Mouse (Mus musculus): ENCODE results near the gene Tm6sf2. TPM values are rescaled to one million over a fixed set of nuclear protein-coding genes. Genes with fewer than 3 reads are reported as not detected.
"Not testable (repeated sequence)": the region's sequence is repeated elsewhere in the genome, so short reads cannot be mapped to it uniquely, and the experiment has no call there.

Gene Tm6sf2
- under 1 TPM in 2 of 3 experiments, not detected in 1; 0.59 to 0.94 TPM for polyA plus RNA-seq (2017; shearing (Covaris generic))

GRCm38 (mm10) chr8:70072441-70073069 lies at the start of gene Tm6sf2:
Gene Tm6sf2 (plus strand): TSS chr8:70072924.
- no peak for ATAC-seq

- no peak for ATAC-seq
Observed at GRCm38 (mm10) chr8:70023596-70023995, 49.1 kb upstream of the Tm6sf2 start.

- no peak for ATAC-seq
Observed at GRCm38 (mm10) chr8:70026151-70026550, 46.6 kb upstream of the Tm6sf2 start.

- ATAC-seq = no peak
Observed at GRCm38 (mm10) chr8:70030255-70030654, 42.5 kb upstream of the Tm6sf2 start.

DNA sequence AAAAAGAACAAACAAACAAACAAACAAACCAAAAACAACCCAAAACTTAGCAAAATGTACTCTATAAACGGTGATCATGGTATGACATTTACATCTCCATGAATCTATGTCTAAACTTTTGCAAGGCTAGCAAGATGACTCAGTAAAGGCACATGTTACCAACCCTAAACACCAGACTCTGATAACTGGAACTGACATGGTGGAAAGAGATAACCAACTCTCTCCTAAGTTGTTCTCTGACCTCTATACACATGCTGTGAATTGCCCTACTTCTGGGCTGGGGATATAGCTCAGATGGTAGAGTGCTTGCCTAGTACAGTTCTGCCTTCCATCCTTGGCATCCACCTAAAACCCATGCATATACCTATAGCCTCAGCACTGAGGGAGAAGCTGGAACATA lies 34.7 kb upstream of the Tm6sf2 start:
- no peak for ATAC-seq

- peak; percentile 6 for ATAC-seq
Observed at GRCm38 (mm10) chr8:70041885-70042546, 30.7 kb upstream of the Tm6sf2 start.

DNA sequence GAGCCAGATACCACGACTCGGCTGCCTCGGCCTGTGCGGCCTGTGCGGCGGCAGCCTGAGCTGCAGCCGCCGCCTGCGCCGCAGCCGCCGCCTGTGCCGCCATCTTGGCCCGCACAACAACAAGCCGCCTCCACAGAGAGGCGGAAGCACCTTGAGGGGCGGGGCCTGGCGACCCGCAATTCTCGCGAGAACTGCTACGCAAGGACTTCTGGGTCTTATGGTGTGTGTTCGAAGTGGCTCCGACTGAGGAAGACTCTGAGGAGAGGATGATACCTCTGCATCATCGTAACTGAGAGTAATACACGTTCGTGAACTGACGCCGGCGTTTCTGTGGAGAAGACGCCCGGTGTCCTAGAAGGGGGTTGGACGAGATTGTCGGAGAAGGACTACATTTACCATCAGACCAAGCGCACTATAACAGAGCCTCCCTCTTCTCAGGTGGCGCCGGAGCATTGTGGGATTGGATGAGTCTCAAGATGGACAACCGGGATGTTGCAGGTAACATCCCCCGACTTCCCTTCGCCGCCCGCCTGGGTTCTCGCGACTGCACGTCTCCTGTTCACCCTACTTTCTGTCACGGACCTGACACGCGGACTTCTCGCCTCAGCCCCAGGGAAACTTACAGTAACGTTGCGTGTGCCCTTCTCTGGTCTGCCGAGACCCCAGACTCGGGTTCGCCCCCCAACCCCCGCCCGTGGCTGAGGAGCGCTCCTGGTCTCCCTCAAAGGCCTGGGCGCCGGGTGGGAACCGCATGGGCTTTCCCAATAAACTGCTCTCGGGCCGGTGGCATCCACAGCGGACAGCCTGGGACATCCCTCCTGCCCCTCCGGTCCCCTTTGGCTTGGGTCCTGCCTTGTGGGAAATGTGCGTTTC lies 29.9 kb upstream of the Tm6sf2 start, which contains the start of the genes Mau2 and Sugp1:
Mau2 (minus strand) TSS at position 152 of the 873 bp plus-strand sequence.
Sugp1 (plus strand) TSS at position 231 of the 873 bp plus-strand sequence.
- peak; percentile 95 for ATAC-seq

GRCm38 (mm10) chr8:70043996-70044395 lies 28.7 kb upstream of the Tm6sf2 start:
- ATAC-seq = no peak

DNA sequence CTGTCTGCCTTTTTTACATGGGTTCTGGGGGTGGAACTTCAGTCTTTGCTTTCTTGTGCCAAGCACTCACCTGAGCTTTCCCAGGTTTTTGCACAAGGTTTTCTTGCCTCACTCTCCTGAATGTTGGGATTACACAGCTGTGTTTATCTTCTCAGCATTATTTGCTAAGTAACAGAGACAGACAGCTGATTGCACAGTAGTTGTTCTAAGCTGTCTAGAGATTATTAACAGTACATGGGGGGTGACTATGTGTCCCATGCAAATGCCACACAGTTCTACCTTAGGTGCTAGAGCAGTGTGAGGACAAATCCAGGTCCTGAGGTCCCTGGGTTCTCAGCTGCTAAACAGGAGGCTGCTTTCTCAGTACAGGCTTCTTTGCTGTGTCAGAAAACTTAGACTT lies 23.1 kb upstream of the Tm6sf2 start:
- ATAC-seq = no peak

DNA sequence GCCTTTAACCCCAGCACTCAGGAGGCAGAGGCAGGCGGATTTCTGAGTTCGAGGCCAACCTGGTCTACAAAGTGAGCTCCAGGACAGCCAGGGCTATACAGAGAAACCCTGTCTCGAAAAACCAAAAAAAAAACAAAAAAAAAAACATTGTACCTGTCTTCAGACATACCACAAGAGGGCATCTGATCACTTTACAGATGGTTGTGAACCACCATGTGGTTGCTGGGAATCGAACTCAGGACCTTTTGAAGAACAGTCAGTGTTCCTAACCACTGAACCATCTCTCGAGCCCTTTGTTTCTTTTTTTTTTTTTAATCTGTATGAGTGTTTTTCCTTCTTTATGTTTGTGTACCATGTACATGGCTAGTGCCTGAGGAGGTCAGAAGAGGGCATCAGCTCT lies 22.3 kb upstream of the Tm6sf2 start:
- not testable (repeated sequence) for ATAC-seq

DNA sequence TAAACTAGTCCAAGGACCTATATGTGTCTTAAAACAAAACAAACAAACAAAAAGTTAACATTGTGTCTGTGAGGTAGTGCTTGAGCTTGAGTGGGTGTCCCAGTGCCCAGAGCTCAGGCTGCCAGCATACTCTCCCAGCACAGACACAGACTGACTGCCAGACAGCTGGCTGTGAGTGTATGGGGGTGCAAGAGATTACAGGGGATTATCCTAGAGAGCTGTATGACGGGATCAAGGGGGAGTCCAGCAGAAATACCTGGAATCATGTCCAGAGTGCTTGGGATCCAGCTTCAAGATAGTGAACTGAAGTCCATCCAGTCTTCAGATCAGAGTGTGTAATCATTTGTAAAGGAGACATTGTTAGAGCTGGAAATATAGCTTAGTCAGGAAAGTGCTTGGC lies 15.0 kb upstream of the Tm6sf2 start:
- ATAC-seq = no peak

GRCm38 (mm10) chr8:70071836-70072440 lies 786 bp upstream of the Tm6sf2 start:
- no peak for ATAC-seq

GRCm38 (mm10) chr8:70073120-70073519 lies 396 bp downstream of the Tm6sf2 start:
- ATAC-seq = no peak

GRCm38 (mm10) chr8:70073682-70074081 lies 958 bp downstream of the Tm6sf2 start:
- no peak for ATAC-seq

DNA sequence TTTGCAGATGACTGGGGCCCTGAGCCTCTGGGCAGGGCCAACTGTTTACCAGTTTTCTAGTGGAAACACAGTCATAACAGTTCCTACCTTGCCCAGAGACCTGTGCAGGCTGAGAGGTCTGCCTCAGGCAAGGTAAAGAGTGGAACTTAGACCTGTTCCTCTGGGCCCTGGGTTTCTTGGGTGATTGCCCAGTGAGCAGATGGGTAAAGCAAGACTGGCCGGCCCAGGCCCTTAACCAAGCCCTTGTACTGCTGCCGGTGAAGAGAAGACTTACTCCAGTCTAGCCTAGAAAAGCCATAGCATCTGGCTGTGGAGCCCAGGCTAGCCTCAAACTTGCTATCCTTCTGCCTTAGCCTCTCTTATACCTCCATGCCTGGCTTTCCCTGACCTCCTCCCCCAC lies 9.3 kb downstream of the Tm6sf2 start:
- no peak for ATAC-seq

GRCm38 (mm10) chr8:70083285-70083684 lies 10.6 kb downstream of the Tm6sf2 start, which contains the start of gene Hapln4:
Gene Hapln4 (plus strand): TSS chr8:70083457.
- no peak for ATAC-seq

DNA sequence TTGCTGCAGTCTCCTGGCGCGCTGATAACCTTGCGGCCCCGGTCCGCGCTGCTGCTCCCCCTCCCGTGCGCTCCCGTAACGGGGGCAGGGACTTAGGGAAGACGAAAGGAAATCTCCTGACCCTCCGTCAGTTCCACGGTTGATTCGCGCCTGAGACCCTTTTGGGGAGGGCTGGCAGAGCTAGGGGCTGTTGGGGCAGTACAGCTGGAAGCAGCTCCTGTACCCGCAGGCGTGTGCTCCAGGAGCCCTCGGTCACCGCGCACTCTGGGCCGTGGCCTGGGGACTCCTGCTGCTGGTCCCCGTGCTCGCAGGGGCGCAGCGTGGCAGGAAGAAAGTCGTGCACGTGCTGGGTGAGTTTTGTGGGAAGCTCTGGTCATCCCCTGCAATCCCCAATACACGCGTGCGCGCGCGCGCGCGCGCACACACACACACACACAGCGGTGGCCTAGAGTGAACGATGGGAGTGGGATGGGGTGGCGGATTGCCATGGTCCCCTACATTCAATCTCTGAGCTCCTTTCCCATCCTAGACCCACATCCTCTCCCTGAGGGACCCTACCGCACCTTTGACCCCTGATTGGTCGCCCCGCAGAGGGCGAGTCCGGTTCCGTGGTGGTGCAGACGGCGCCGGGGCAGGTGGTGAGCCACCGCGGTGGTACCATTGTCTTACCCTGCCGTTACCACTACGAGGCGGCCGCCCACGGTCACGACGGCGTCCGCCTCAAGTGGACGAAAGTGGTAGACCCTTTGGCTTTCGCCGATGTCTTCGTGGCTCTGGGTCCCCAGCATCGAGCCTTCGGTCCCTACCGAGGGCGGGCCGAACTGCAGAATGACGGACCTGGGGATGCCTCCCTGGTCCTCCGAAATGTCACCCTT lies 11.7 kb downstream of the Tm6sf2 start:
- no peak for ATAC-seq

DNA sequence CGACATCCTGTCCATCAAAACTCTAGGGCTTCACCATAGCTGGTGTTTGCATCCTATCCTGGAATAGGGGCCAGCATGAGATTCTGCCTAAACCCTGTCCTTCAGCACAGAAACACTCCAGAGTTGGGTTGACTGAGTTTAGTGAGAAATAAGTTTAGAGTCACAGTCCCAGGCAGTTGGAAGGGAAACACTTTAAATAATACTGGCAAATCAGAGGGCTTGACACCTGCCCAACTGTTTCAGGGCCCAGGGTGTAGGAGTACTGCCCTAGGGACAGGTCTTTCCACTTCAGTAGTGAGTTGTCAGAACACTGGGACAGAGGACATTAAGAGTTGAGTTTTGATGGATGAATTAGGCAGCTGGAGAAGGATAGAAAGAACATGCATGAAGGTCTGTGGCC lies 13.4 kb downstream of the Tm6sf2 start:
- ATAC-seq = no peak

GRCm38 (mm10) chr8:70087237-70087636 lies 14.5 kb downstream of the Tm6sf2 start:
- no peak for ATAC-seq

DNA sequence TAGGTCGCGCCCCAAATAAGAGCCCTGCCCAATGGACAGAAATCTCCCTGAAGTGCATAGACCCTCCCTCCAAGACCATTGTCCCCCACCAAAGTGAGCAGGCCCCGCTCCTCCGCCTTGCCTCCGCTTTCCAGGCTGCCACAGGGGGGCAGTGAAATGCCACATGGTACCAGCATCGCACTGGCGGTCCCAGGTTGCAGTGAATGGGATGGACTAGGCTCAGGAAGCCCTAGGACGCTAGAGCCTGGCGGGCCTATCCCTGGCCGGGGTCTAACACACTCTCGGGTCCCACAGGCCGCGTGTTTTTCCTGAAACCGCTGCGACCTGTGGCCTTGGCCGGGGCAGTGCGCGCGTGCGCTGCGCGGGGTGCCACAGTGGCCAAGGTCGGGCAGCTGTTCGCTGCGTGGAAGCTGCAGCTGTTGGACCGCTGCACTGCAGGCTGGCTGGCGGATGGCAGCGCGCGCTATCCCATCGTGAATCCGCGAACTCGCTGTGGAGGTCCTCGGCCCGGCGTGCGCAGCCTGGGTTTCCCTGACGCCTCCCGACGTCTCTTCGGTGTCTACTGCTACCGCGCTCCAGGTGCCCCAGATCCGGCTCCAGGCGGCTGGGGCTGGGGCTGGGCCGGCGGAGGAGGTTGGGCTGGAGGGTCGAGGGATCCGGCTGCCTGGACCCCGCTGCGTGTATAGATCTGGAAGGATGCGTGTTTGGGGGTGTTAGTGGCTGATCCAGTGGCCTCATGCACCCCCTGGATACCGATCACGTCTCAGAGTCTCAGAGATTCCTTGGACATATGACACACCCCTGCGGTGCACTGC lies 15.3 kb downstream of the Tm6sf2 start:
- ATAC-seq = no peak

Data from inflammation-experienced regulatory T-cells, adult 6 months (primary cell).